Mouse (Mus musculus) CH12.LX (cell line): ENCODE results near the gene Xpa.

Source experiments
- CHD2 ChIP-seq: IDR thresholded peaks from 2 replicates; pipeline ENCODE4 v1.6.1; 2011; ENCODE audit warnings: low read length, improper control_type of control experiment
- CTCF ChIP-seq, 2 experiments: IDR thresholded peaks in 1 of 2; conservative IDR thresholded peaks in 1 of 2; 2 replicates each; pipeline ENCODE4 v1.5.1; 2011 to 2012; ENCODE audit warnings: low read depth in 2 of 2, low read length in 2 of 2, improper control_type of control experiment in 1 of 2, inconsistent platforms in 1 of 2, mild to moderate bottlenecking in 1 of 2, moderate library complexity in 1 of 2
- E2F4 ChIP-seq: IDR thresholded peaks from 2 replicates; pipeline ENCODE4 v1.6.1; 2011; ENCODE audit warnings: low read depth, low read length, improper control_type of control experiment; ENCODE audit not compliant: insufficient replicate concordance
- EP300 ChIP-seq: IDR thresholded peaks from 2 replicates; pipeline ENCODE4 v1.6.1; 2011; ENCODE audit warnings: low read length, improper control_type of control experiment
- ETS1 ChIP-seq: conservative IDR thresholded peaks from 2 replicates; pipeline ENCODE4 v1.6.1; 2012; ENCODE audit warnings: low read depth, mild to moderate bottlenecking, inconsistent platforms, low read length, improper control_type of control experiment, moderate library complexity
- JUND ChIP-seq: conservative IDR thresholded peaks from 2 replicates; pipeline ENCODE4 v1.6.1; 2011; ENCODE audit warnings: low read depth, low read length, improper control_type of control experiment
- MAX ChIP-seq: IDR thresholded peaks from 2 replicates; pipeline ENCODE4 v1.6.1; 2011; ENCODE audit warnings: low read length, improper control_type of control experiment
- NELFE ChIP-seq: IDR thresholded peaks from 2 replicates; pipeline ENCODE4 v1.6.1; 2011; ENCODE audit warnings: low read depth, low read length, improper control_type of control experiment
- PAX5 ChIP-seq: IDR thresholded peaks from 2 replicates; pipeline ENCODE4 v1.6.1; 2012; ENCODE audit warnings: low read length, inconsistent platforms, mixed read lengths
- POLR2A ChIP-seq: IDR thresholded peaks from 2 replicates; pipeline ENCODE4 v1.6.1; 2011; ENCODE audit warnings: low read depth, mild to moderate bottlenecking, improper control_type of control experiment, low read length
- USF1 ChIP-seq: IDR thresholded peaks from 2 replicates; pipeline ENCODE4 v1.6.1; 2014; ENCODE audit warnings: low read depth, mild to moderate bottlenecking, inconsistent platforms, low read length, improper control_type of control experiment
- USF2 ChIP-seq: conservative IDR thresholded peaks from 2 replicates; pipeline ENCODE4 v1.6.1; 2011; ENCODE audit warnings: low read depth, low read length, improper control_type of control experiment
- ZKSCAN1 ChIP-seq: IDR thresholded peaks from 2 replicates; pipeline ENCODE4 v1.6.1; 2012; ENCODE audit warnings: low read depth, inconsistent platforms, low read length, improper control_type of control experiment, borderline replicate concordance
- ZNF384 ChIP-seq: IDR thresholded peaks from 2 replicates; pipeline ENCODE4 v1.6.1; 2012; ENCODE audit warnings: low read depth, low read length, improper control_type of control experiment, inconsistent platforms

GRCm38 (mm10) chr4:46120767-46121166 is 75.3 kb downstream of the Xpa start:
- TF ChIP-seq USF1 = no peak
- TF ChIP-seq ETS1 = no peak
- no peak for TF ChIP-seq CTCF (conservative IDR thresholded peaks at IDR 0.05 in 1 of 2, IDR thresholded peaks at IDR 0.05 in 1 of 2; ENCODE audit: low read depth in 2 of 2, low read length in 2 of 2)
- TF ChIP-seq ZNF384 = no peak
- TF ChIP-seq MAX = no peak
- TF ChIP-seq CHD2 = no peak
- no peak for TF ChIP-seq EP300
- TF ChIP-seq NELFE = no peak
- TF ChIP-seq PAX5 = no peak
- TF ChIP-seq JUND = no peak
- no peak for TF ChIP-seq E2F4
- TF ChIP-seq ZKSCAN1 = no peak
- TF ChIP-seq POLR2A = no peak
- TF ChIP-seq USF2 = no peak
